Mouse (Mus musculus) lung, adult 2 months (tissue): ENCODE results near the gene Nckap1l.

Experiments
- CTCF ChIP-seq: fragments of 200-500 bp; IDR thresholded peaks from 2 replicates; pipeline ENCODE4 v1.5.1; 2011; ENCODE audit warnings: mild to moderate bottlenecking, low read length, control low read depth; ENCODE audit not compliant: insufficient read depth
- POLR2A ChIP-seq: fragments of 200-500 bp; IDR thresholded peaks from 2 replicates; pipeline ENCODE4 v1.6.1; 2011; ENCODE audit warnings: low read depth, mild to moderate bottlenecking, control low read depth, low read length, borderline replicate concordance; ENCODE audit errors: extremely low read depth

DNA sequence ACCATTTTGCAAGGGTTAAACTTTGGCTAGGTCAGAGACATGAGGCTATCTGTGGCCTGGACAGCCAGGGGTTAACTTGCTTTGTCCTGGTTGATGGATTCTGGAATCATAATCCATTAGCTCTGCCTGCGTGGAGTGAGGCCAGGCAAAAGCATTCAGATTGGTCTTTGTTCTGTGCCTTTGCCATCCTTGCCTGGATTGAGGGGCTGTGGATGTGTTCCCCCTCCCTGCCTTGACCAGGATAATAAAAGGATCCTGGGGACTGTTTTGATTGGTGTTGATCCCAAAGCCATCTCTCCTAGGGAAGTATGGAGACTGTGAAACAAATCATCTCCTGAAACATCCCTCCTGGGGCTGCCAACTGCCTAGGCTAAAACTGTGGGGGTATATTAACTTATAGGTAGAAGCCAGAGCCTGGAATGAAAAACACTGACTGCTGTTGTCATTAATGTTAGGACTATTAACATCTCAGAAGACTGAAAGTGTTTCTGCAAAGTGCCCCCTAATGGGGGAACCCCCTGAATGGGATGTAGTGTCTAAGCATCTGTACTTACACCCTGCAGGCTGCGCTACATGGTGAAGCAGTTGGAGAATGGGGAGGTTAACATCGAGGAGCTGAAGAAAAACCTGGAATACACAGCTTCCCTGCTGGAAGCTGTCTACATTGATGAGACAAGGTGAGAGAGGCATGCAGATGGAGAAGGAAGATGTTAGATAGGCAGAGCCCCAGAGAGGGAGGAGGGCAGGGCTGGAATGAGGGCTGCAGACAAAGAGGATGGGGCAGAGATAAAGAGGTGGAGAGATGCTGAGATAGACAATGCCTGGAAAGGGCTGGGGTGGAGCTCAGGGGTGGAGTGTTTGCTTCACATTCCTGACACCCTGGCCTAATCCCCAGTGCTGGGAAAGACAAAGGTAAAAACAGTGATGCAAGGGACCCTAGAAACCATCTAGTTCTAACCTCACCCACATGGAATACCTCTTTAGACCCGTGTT, 66.1 kb downstream of the Nckap1l start:
- TF ChIP-seq CTCF, result no peak
- no peak for TF ChIP-seq POLR2A
